Mouse (Mus musculus): Measurements from ENCODE around the gene Stpg4. TPM values are rescaled to one million over a fixed set of nuclear protein-coding genes. Genes with fewer than 3 reads are reported as not detected.

Stpg4 gene
- polyA plus RNA-seq, 1 experiment from 2014 or later: not detected

- ATAC-seq (ENCODE audit: low FRiP score, low TSS enrichment): no peak
- H3K27ac ChIP-seq (ENCODE audit: low read depth, low read length): no peak overlapping the region
- peaks cover 18% of the 10 kb centered on the region; the same call in 1 of the 2 replicates for H3K36me3 ChIP-seq (ENCODE audit: control insufficient read depth, insufficient read depth, low read length)
- H3K27me3 ChIP-seq (ENCODE audit: control insufficient read depth, insufficient read depth, low read length): no peaks in the 10 kb centered on the region
- no peak overlapping the region for H3K4me2 ChIP-seq (replicated peaks; ENCODE audit: low read depth, low read length)
- 62% methylated on average over 2 of the region's 2 CpGs for WGBS
- H3K9me3 ChIP-seq (ENCODE audit: control insufficient read depth, low read length): no peaks in the 10 kb centered on the region
- peaks cover 35% of the 10 kb centered on the region for H3K4me1 ChIP-seq (ENCODE audit: control insufficient read depth, insufficient read depth, low read length)
- no peak overlapping the region for H3K9ac ChIP-seq (ENCODE audit: low read depth, low read length)
- H3K4me3 ChIP-seq (ENCODE audit: low read length): no peak overlapping the region
Measured at GRCm38 (mm10) chr17:87441537-87441936, 14.0 kb upstream of the Stpg4 start.

GRCm38 (mm10) chr17:87439441-87439840 lies 11.9 kb upstream of the Stpg4 start:
- no peak overlapping the region for H3K4me2 ChIP-seq (replicated peaks; ENCODE audit: low read depth, low read length)
- no peaks in the 10 kb centered on the region for H3K9me3 ChIP-seq (ENCODE audit: control insufficient read depth, low read length)
- ATAC-seq (ENCODE audit: low FRiP score, low TSS enrichment): no peak
- no peak overlapping the region for H3K9ac ChIP-seq (ENCODE audit: low read depth, low read length)
- peaks cover 31% of the 10 kb centered on the region for H3K4me1 ChIP-seq (ENCODE audit: control insufficient read depth, insufficient read depth, low read length)
- WGBS: 84% methylated on average over 2 of the region's 2 CpGs
- no peak overlapping the region for H3K4me3 ChIP-seq (ENCODE audit: low read length)
- H3K27me3 ChIP-seq (ENCODE audit: control insufficient read depth, insufficient read depth, low read length): no peaks in the 10 kb centered on the region
- H3K27ac ChIP-seq (ENCODE audit: low read depth, low read length): no peak overlapping the region
- peaks cover 31% of the 10 kb centered on the region for H3K36me3 ChIP-seq (ENCODE audit: control insufficient read depth, insufficient read depth, low read length)

- H3K27me3 ChIP-seq (ENCODE audit: control insufficient read depth, insufficient read depth, low read length): no peaks in the 10 kb centered on the region
- no peak for ATAC-seq (ENCODE audit: low FRiP score, low TSS enrichment)
- no peak overlapping the region for H3K9ac ChIP-seq (ENCODE audit: low read depth, low read length)
- WGBS: 90% methylated on average over 3 of the region's 3 CpGs
- no peak overlapping the region for H3K27ac ChIP-seq (ENCODE audit: low read depth, low read length)
- no peak overlapping the region for H3K4me2 ChIP-seq (replicated peaks; ENCODE audit: low read depth, low read length)
- no peaks in the 10 kb centered on the region for H3K9me3 ChIP-seq (ENCODE audit: control insufficient read depth, low read length)
- H3K4me1 ChIP-seq (ENCODE audit: control insufficient read depth, insufficient read depth, low read length): no peaks in the 10 kb centered on the region
- H3K4me3 ChIP-seq (ENCODE audit: low read length): no peak overlapping the region
- peaks cover 55% of the 10 kb centered on the region for H3K36me3 ChIP-seq (ENCODE audit: control insufficient read depth, insufficient read depth, low read length)
Measured at GRCm38 (mm10) chr17:87433929-87434328, 6.4 kb upstream of the Stpg4 start.

GRCm38 (mm10) chr17:87432743-87433142 lies 5.2 kb upstream of the Stpg4 start:
- H3K4me3 ChIP-seq (ENCODE audit: low read length): no peak overlapping the region
- H3K9ac ChIP-seq (ENCODE audit: low read depth, low read length): no peak overlapping the region
- no peak for ATAC-seq (ENCODE audit: low FRiP score, low TSS enrichment)
- H3K4me1 ChIP-seq (ENCODE audit: control insufficient read depth, insufficient read depth, low read length): no peaks in the 10 kb centered on the region
- no peak overlapping the region for H3K4me2 ChIP-seq (replicated peaks; ENCODE audit: low read depth, low read length)
- WGBS: 97% methylated on average over 5 of the region's 5 CpGs
- no peak overlapping the region for H3K27ac ChIP-seq (ENCODE audit: low read depth, low read length)
- peaks cover 54% of the 10 kb centered on the region for H3K36me3 ChIP-seq (ENCODE audit: control insufficient read depth, insufficient read depth, low read length)
- H3K9me3 ChIP-seq (ENCODE audit: control insufficient read depth, low read length): no peaks in the 10 kb centered on the region
- H3K27me3 ChIP-seq (ENCODE audit: control insufficient read depth, insufficient read depth, low read length): no peaks in the 10 kb centered on the region

GRCm38 (mm10) chr17:87432314-87432713 lies 4.8 kb upstream of the Stpg4 start:
- H3K27me3 ChIP-seq (ENCODE audit: control insufficient read depth, insufficient read depth, low read length): no peaks in the 10 kb centered on the region
- peaks cover 54% of the 10 kb centered on the region for H3K36me3 ChIP-seq (ENCODE audit: control insufficient read depth, insufficient read depth, low read length)

DNA sequence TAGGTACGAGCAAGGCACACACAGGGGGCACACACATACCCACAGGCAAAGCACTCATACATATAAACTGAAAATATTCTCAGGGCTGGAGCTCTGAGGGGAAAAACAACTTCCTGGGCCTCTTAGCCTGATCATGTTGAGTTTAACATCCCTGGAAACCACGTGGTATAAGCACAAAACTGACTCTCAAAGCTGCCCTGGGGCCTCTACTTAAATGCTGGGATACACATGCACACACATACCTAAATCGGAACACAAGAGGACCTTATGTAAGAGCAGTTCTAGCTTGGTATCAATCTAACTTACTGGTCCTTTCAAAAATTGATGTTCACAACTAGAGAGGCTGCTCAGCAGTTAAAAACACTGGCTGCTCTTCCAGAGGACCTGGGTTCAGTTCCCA lies 1.9 kb upstream of the Stpg4 start:
- Histone ChIP-seq H3K36me3 (ENCODE audit: control insufficient read depth, insufficient read depth, low read length) (peaks cover 40% of the 10 kb centered on the region), H3K9me3 (ENCODE audit: control insufficient read depth, low read length) (no peaks in the 10 kb centered on the region)
- WGBS: 88% methylated on average over 3 of the region's 3 CpGs

More at GRCm38 (mm10) chr17:87432314-87432713, 4.8 kb upstream of the Stpg4 start:
- no peak overlapping the region for H3K9ac ChIP-seq (ENCODE audit: low read depth, low read length)
- ATAC-seq (ENCODE audit: low FRiP score, low TSS enrichment): no peak
- no peaks in the 10 kb centered on the region for H3K9me3 ChIP-seq (ENCODE audit: control insufficient read depth, low read length)
- no peak overlapping the region for H3K4me3 ChIP-seq (ENCODE audit: low read length)
- H3K4me2 ChIP-seq (replicated peaks; ENCODE audit: low read depth, low read length): no peak overlapping the region
- no peaks in the 10 kb centered on the region for H3K4me1 ChIP-seq (ENCODE audit: control insufficient read depth, insufficient read depth, low read length)
- no peak overlapping the region for H3K27ac ChIP-seq (ENCODE audit: low read depth, low read length)

DNA sequence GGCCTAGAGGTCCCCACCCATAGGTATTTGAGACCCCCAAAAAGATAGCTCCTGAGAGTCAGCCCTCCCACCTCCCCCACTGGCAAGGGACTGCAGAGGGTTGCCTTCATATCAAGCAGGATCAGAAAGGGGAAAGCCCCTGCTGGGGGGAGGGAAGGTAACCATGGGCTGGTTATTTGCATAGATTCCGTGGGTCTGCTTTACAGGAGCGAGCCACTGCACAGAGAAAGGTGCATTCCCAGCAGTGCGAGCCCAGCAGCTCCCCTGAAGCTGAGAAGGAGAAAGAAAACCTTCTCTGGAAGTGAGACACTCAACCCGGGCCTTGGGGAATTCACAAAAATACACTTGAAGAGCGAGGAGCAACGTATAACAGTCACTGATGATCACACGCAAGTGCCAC lies 9.5 kb downstream of the Stpg4 start:
- H3K27ac ChIP-seq (ENCODE audit: low read depth, low read length): no peak overlapping the region
- no peak for ATAC-seq (ENCODE audit: low FRiP score, low TSS enrichment)
- H3K4me2 ChIP-seq (replicated peaks; ENCODE audit: low read depth, low read length): no peak overlapping the region
- no peak overlapping the region for H3K4me3 ChIP-seq (ENCODE audit: low read length)
- no peaks in the 10 kb centered on the region for H3K4me1 ChIP-seq (ENCODE audit: control insufficient read depth, insufficient read depth, low read length)
- H3K36me3 ChIP-seq (ENCODE audit: control insufficient read depth, insufficient read depth, low read length): no peaks in the 10 kb centered on the region
- no peak overlapping the region for H3K9ac ChIP-seq (ENCODE audit: low read depth, low read length)
- WGBS: 80% methylated on average over 7 of the region's 7 CpGs
- H3K9me3 ChIP-seq (ENCODE audit: control insufficient read depth, low read length): no peaks in the 10 kb centered on the region
- H3K27me3 ChIP-seq (ENCODE audit: control insufficient read depth, insufficient read depth, low read length): no peaks in the 10 kb centered on the region

More for the DNA sequence above, 1.9 kb upstream of the Stpg4 start:
- H3K9ac ChIP-seq (ENCODE audit: low read depth, low read length): no peak overlapping the region
- no peak for ATAC-seq (ENCODE audit: low FRiP score, low TSS enrichment)
- H3K4me3 ChIP-seq (ENCODE audit: low read length): no peak overlapping the region
- H3K27ac ChIP-seq (ENCODE audit: low read depth, low read length): no peak overlapping the region
- no peaks in the 10 kb centered on the region for H3K27me3 ChIP-seq (ENCODE audit: control insufficient read depth, insufficient read depth, low read length)
- H3K4me2 ChIP-seq (replicated peaks; ENCODE audit: low read depth, low read length): no peak overlapping the region
- H3K4me1 ChIP-seq (ENCODE audit: control insufficient read depth, insufficient read depth, low read length): no peaks in the 10 kb centered on the region

- ATAC-seq (ENCODE audit: low FRiP score, low TSS enrichment): no peak
- no peaks in the 10 kb centered on the region for H3K4me1 ChIP-seq (ENCODE audit: control insufficient read depth, insufficient read depth, low read length)
- H3K27me3 ChIP-seq (ENCODE audit: control insufficient read depth, insufficient read depth, low read length): no peaks in the 10 kb centered on the region
- WGBS: 82% methylated on average over 4 of the region's 4 CpGs
- no peaks in the 10 kb centered on the region for H3K36me3 ChIP-seq (ENCODE audit: control insufficient read depth, insufficient read depth, low read length)
- H3K27ac ChIP-seq (ENCODE audit: low read depth, low read length): no peak overlapping the region
- H3K4me2 ChIP-seq (replicated peaks; ENCODE audit: low read depth, low read length): no peak overlapping the region
- H3K9ac ChIP-seq (ENCODE audit: low read depth, low read length): no peak overlapping the region
- H3K9me3 ChIP-seq (ENCODE audit: control insufficient read depth, low read length): no peaks in the 10 kb centered on the region
- H3K4me3 ChIP-seq (ENCODE audit: low read length): no peak overlapping the region
Measured at GRCm38 (mm10) chr17:87406646-87407045, 20.9 kb downstream of the Stpg4 start.

GRCm38 (mm10) chr17:87405576-87405975 lies 22.0 kb downstream of the Stpg4 start:
- ATAC-seq (ENCODE audit: low FRiP score, low TSS enrichment): no peak
- H3K4me3 ChIP-seq (ENCODE audit: low read length): no peak overlapping the region
- no peak overlapping the region for H3K27ac ChIP-seq (ENCODE audit: low read depth, low read length)
- H3K27me3 ChIP-seq (ENCODE audit: control insufficient read depth, insufficient read depth, low read length): no peaks in the 10 kb centered on the region
- H3K4me1 ChIP-seq (ENCODE audit: control insufficient read depth, insufficient read depth, low read length): no peaks in the 10 kb centered on the region
- no peaks in the 10 kb centered on the region for H3K9me3 ChIP-seq (ENCODE audit: control insufficient read depth, low read length)
- H3K4me2 ChIP-seq (replicated peaks; ENCODE audit: low read depth, low read length): no peak overlapping the region
- H3K9ac ChIP-seq (ENCODE audit: low read depth, low read length): no peak overlapping the region
- no peaks in the 10 kb centered on the region for H3K36me3 ChIP-seq (ENCODE audit: control insufficient read depth, insufficient read depth, low read length)
- WGBS: 50% methylated on average over 11 of the region's 11 CpGs

- Histone ChIP-seq H3K4me3 (ENCODE audit: low read length) (no peak overlapping the region), H3K4me2 (replicated peaks; ENCODE audit: low read depth, low read length) (no peak overlapping the region), H3K27me3 (ENCODE audit: control insufficient read depth, insufficient read depth, low read length) (no peaks in the 10 kb centered on the region), H3K36me3 (ENCODE audit: control insufficient read depth, insufficient read depth, low read length) (no peaks in the 10 kb centered on the region), H3K27ac (ENCODE audit: low read depth, low read length) (no peak overlapping the region), H3K4me1 (ENCODE audit: control insufficient read depth, insufficient read depth, low read length) (no peaks in the 10 kb centered on the region), H3K9me3 (ENCODE audit: control insufficient read depth, low read length) (no peaks in the 10 kb centered on the region), H3K9ac (ENCODE audit: low read depth, low read length) (no peak overlapping the region)
- ATAC-seq (ENCODE audit: low FRiP score, low TSS enrichment): no peak
- 76% methylated on average over 4 of the region's 4 CpGs for WGBS
Measured at GRCm38 (mm10) chr17:87403462-87403861, 24.1 kb downstream of the Stpg4 start.

Data from kidney, embryonic 14.5 days (tissue).